Mouse (Mus musculus): ENCODE measurements around the gene Olfr1313. TPM values are rescaled to one million over a fixed set of nuclear protein-coding genes. Genes with fewer than 3 reads are reported as not detected.
"Not testable (repeated sequence)": the region's sequence is repeated elsewhere in the genome, so short reads cannot be mapped to it uniquely, and the experiment has no call there.

Gene Olfr1313
- total RNA-seq (2021), result not detected
- long read RNA-seq, result 0 reads

- no peak for DNase-seq (ENCODE audit: low spot score in 2 of 2)
These were observed at the start of gene Olfr1313 for GRCm38 (mm10) chr2:112077743-112078142. Gene Olfr1313 (minus strand): TSS chr2:112077843.

- DNase-seq (ENCODE audit: low spot score in 2 of 2), result no peak
These were observed 37.7 kb upstream of the Olfr1313 start, which contains the start of gene Olfr1315-ps1 for GRCm38 (mm10) chr2:112115340-112115739. Gene Olfr1315-ps1 (minus strand): TSS chr2:112115440.

- DNase-seq (ENCODE audit: low spot score in 2 of 2), result no peak
These were observed 19.0 kb upstream of the Olfr1313 start, which contains the start of gene Olfr1314 for GRCm38 (mm10) chr2:112096681-112097080. Gene Olfr1314 (minus strand): TSS chr2:112096781.

- no peak for DNase-seq (ENCODE audit: low spot score in 2 of 2)
These were observed 27.5 kb downstream of the Olfr1313 start, which contains the start of gene Olfr1312 for GRCm38 (mm10) chr2:112050138-112050537. Gene Olfr1312 (minus strand): TSS chr2:112050238.

DNA sequence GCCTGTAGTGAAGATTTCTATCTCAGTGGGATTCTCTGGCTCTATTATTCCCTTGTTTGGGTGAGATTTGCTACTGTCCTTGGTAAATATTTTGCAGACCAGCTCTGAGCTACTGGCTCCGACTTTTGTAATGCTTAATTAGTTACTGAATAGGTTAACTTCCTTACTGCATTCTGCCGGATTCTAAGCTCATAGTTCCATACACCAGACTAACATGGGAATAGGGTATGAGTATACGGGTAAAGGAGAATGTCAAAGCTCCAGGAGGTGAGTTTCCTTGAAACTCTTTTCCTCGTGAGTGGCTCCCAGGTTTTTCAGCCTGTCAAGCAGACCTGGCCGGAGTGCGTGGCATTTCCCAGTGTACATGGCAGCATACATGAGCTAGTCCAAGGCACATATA lies 50.7 kb downstream of the Olfr1313 start:
- not testable (repeated sequence) for DNase-seq (ENCODE audit: low spot score in 2 of 2)

DNA sequence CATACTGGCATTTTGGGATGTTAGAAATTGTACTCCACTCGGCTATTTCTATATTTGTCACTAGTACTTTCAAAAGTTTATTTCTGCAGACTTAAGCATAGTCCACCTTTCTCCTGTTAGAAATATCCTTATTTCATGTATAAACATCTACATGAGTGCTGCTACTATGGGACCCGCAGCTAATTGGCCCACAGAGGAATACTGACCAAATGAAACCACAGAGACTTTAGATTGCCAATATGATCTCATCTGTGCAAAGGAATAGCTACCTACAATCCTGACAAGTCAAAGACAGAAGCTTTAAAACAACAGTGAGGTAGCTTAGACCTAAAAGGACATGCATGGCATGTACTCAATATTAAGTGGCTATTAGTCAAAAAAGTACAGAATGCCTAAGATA lies 53.3 kb downstream of the Olfr1313 start, which contains the start of gene Olfr1311:
TSS of gene Olfr1311 (minus strand) at position 101 of the 400 bp plus-strand sequence.
- no peak for DNase-seq (ENCODE audit: low spot score in 2 of 2)

Other genes starting within 250 kb of the Olfr1313 start
- gene Olfr1305, start 200.7 kb downstream of the Olfr1313 start, total RNA-seq (2021), result not detected
- gene Olfr1306, start 161.6 kb downstream of the Olfr1313 start, total RNA-seq (2021), result not detected
- gene Olfr1307, start 128.4 kb downstream of the Olfr1313 start, total RNA-seq (2021), result under 1 TPM; 0.02 to 0.04 TPM
- not detected for gene Olfr1308, start 112.9 kb downstream of the Olfr1313 start, total RNA-seq (2021)
- gene Olfr1309, start 87.6 kb downstream of the Olfr1313 start, total RNA-seq (2021), result not detected
- gene Olfr1310, start 65.1 kb downstream of the Olfr1313 start, total RNA-seq (2021), result not detected
- not detected for gene Olfr1311, start 53.4 kb downstream of the Olfr1313 start, total RNA-seq (2021)
- not detected for gene Olfr1312, start 27.6 kb downstream of the Olfr1313 start, total RNA-seq (2021)
- not detected for gene Olfr1314, start 18.9 kb upstream of the Olfr1313 start, total RNA-seq (2021)
- gene Olfr1315-ps1, start 37.6 kb upstream of the Olfr1313 start, total RNA-seq (2021), result not detected
- not detected for gene Olfr1316, start 57.1 kb upstream of the Olfr1313 start, total RNA-seq (2021)
- gene Olfr1317, start 62.5 kb upstream of the Olfr1313 start, total RNA-seq (2021), result not detected
- not detected for gene Olfr1318, start 76.4 kb upstream of the Olfr1313 start, total RNA-seq (2021)
- gene Lpcat4, start 161.6 kb upstream of the Olfr1313 start, total RNA-seq (2021), result 10 to 100 TPM; 59.7 to 62.4 TPM
- not detected for gene Nutm1, start 181.4 kb upstream of the Olfr1313 start, total RNA-seq (2021)
- 10 to 100 TPM; 61.9 to 80.6 TPM for gene Nop10, start 184.1 kb upstream of the Olfr1313 start, total RNA-seq (2021)
- gene Slc12a6, start 188.0 kb upstream of the Olfr1313 start, total RNA-seq (2021), result 10 to 100 TPM; 81.2 to 83.7 TPM
- 1 to 10 TPM; 1.0 to 1.3 TPM for gene Gm21985, start 188.5 kb upstream of the Olfr1313 start, total RNA-seq (2021)

Measured in layer of hippocampus, postnatal 10 days (tissue).